Mouse (Mus musculus) embryonic facial prominence, embryonic 11.5 days (tissue): Measurements from ENCODE around the gene Cnnm1. TPM values are rescaled to one million over a fixed set of nuclear protein-coding genes. Genes with fewer than 3 reads are reported as not detected.

Source experiments
- ATAC-seq: fragments of 200-750 bp; cut with Nextera tagmentation; replicated peaks from 2 replicates; pipeline ENCODE4 v1.8.0; 2017; ENCODE audit warnings: low read depth; ENCODE audit not compliant: insufficient number of reproducible peaks, low FRiP score, low TSS enrichment
- DNase-seq: peaks from one replicate; pipeline ENCODE4 v3.0.0-alpha.2; 2015; ENCODE audit warnings: low spot score
- H3K27ac ChIP-seq: fragments of 300-500 bp; sonication (generic); replicated peaks from 2 replicates; pipeline ENCODE4 v1.5.1; 2014; ENCODE audit warnings: mild to moderate bottlenecking, low read depth, low read length, control low read depth
- H3K27me3 ChIP-seq: fragments of 300-500 bp; sonication (generic); 2 replicates; pipeline ENCODE4 v1.6.1; 2014; ENCODE audit warnings: mild to moderate bottlenecking, low read length, moderate library complexity, mixed read lengths; ENCODE audit not compliant: control insufficient read depth, insufficient read depth
- H3K36me3 ChIP-seq: fragments of 300-500 bp; sonication (generic); replicated peaks from 2 replicates; pipeline ENCODE4 v1.6.1; 2014; ENCODE audit warnings: low read depth, mild to moderate bottlenecking, low read length, moderate library complexity, mixed read lengths; ENCODE audit not compliant: control insufficient read depth, insufficient read depth
- H3K4me1 ChIP-seq: fragments of 300-500 bp; sonication (generic); 2 replicates; pipeline ENCODE4 v1.6.1; 2014; ENCODE audit warnings: low read length, mixed read lengths; ENCODE audit not compliant: control insufficient read depth, insufficient read depth
- H3K4me2 ChIP-seq: fragments of 300-500 bp; sonication (generic); 2 replicates; pipeline ENCODE4 v1.6.1; 2014; ENCODE audit warnings: low read depth, mild to moderate bottlenecking, control low read depth, low read length, moderate library complexity
- H3K4me3 ChIP-seq: fragments of 300-500 bp; sonication (generic); 2 replicates; pipeline ENCODE4 v1.5.1; 2014; ENCODE audit warnings: low read depth, low read length, control low read depth
- H3K9ac ChIP-seq: fragments of 300-500 bp; sonication (generic); replicated peaks from 2 replicates; pipeline ENCODE4 v1.6.1; 2014; ENCODE audit warnings: mild to moderate bottlenecking, control low read depth, low read length
- H3K9me3 ChIP-seq: fragments of 300-500 bp; sonication (generic); replicated peaks from 2 replicates; pipeline ENCODE4 v1.6.1; 2016; ENCODE audit warnings: mild to moderate bottlenecking, low read length, inconsistent platforms, mixed read lengths; ENCODE audit not compliant: control insufficient read depth
- WGBS: fragments of 180-500 bp; shearing (Covaris S2); extraction: QIAGEN DNeasy Blood & Tissue Kit; methylation state at CpG from one replicate; pipeline ENCODE4 v1.1.7; 2014; 5-methylcytosine and 5-hydroxymethylcytosine counted together
- polyA plus RNA-seq: library from polyadenylated mRNA; unstranded; fragments of >200 nt; fragmentation: Nextera tagmentation; extraction: Ambion mirVana; gene quantifications from 2 replicates; pipeline ENCODE4 v1.2.1, GENCODE M21; 2014

Gene Cnnm1
- polyA plus RNA-seq, 1 experiment from 2014 or later, result 0.48 TPM

DNA sequence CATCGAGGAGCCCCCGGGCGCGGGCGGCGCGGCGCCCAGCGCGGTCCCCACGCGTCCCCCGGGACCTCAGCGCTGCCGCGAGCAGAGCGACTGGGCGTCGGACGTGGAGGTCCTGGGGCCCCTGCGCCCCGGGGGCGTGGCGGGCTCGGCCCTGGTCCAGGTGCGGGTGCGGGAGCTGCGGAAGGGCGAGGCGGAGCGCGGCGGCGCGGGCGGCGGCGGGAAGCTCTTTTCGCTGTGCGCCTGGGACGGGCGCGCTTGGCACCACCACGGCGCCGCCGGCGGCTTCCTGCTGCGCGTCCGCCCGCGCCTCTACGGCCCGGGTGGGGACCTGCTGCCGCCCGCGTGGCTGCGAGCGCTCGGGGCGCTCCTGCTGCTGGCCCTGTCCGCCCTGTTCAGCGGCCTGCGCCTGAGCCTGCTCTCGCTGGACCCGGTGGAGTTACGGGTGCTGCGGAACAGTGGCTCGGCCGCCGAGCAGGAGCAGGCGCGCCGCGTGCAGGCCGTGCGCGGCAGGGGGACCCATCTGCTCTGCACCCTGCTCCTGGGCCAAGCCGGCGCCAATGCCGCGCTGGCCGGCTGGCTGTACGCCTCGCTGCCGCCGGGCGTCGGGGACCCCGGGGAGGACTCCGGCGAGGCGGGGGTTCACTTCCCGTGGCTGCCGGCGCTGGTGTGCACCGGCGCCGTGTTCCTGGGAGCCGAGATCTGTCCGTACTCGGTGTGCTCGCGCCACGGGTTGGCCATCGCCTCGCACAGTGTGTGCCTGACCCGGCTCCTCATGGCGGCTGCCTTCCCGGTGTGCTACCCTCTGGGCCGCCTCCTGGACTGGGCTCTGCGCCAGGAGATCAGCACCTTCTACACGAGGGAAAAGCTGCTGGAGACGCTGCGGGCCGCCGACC, 778 bp downstream of the Cnnm1 start:
- peaks cover 3% of the 10 kb centered on the region for H3K9me3 ChIP-seq
- no peaks in the 10 kb centered on the region for H3K36me3 ChIP-seq
- ATAC-seq, result peak; percentile 69
- DNase-seq, result peak; percentile 47
- H3K27ac ChIP-seq, result no peak overlapping the region
- peaks cover 2% of the 10 kb centered on the region; the same call in 1 of the 2 replicates for H3K4me1 ChIP-seq
- H3K4me2 ChIP-seq, result peak overlapping the region; percentile 100
- H3K9ac ChIP-seq, result peak overlapping the region; percentile 58
- H3K27me3 ChIP-seq, result peaks cover 31% of the 10 kb centered on the region
- peak overlapping the region; percentile 68 for H3K4me3 ChIP-seq
- under 1% methylated on average over 82 of the region's 118 CpGs for WGBS

DNA sequence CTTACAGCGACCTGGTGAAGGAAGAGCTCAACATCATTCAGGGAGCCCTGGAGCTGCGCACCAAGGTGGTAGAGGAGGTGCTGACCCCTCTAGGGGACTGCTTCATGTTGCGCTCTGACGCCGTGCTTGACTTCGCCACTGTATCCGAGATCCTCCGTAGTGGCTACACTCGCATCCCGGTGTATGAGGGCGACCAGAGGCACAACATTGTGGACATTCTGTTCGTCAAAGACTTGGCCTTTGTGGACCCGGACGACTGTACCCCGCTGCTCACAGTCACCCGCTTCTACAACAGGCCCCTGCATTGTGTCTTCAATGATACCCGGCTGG, 1.4 kb downstream of the Cnnm1 start:
- Histone ChIP-seq H3K27ac (no peak overlapping the region), H3K9me3 (peaks cover 3% of the 10 kb centered on the region), H3K27me3 (peaks cover 31% of the 10 kb centered on the region), H3K4me1 (peaks cover 2% of the 10 kb centered on the region; the same call in 1 of the 2 replicates), H3K9ac (peak overlapping the region; percentile 58; the same call in 1 of the 2 replicates), H3K4me2 (peak overlapping the region; percentile 100), H3K4me3 (peak overlapping the region; percentile 68), H3K36me3 (no peaks in the 10 kb centered on the region)
- WGBS, result 11% methylated on average over 17 of the region's 17 CpGs
- ATAC-seq, result no peak
- DNase-seq, result no peak

- 33% methylated on average over 6 of the region's 6 CpGs for WGBS
Observed at GRCm38 (mm10) chr19:43442269-43442668, 2.0 kb downstream of the Cnnm1 start.

DNA sequence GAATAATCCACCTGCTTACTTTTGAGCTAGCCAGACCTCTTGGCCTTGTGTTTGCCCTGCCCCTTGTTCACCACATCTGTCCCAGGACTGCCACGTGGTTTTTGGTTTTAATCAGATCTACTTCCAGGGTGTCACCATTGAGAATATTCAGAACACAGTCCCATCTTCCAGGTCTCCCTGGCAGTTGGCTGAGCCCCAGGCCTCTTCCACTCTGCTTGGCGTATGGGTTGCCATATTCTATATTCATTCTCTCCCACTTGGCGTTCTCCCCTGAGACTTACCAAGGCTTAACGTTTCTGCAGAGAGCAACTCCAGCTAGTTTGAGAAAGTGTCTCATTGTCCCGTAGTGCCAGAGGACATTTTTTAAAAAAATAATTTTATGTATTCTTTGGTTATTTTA, 2.7 kb downstream of the Cnnm1 start:
- H3K4me2 ChIP-seq, result no peak overlapping the region
- peaks cover 2% of the 10 kb centered on the region; the same call in 1 of the 2 replicates for H3K4me1 ChIP-seq
- H3K27me3 ChIP-seq, result peaks cover 31% of the 10 kb centered on the region
- no peak for DNase-seq
- H3K4me3 ChIP-seq, result no peak overlapping the region
- H3K9ac ChIP-seq, result no peak overlapping the region
- WGBS, result 87% methylated on average over 5 of the region's 5 CpGs
- H3K27ac ChIP-seq, result no peak overlapping the region
- no peaks in the 10 kb centered on the region for H3K36me3 ChIP-seq
- H3K9me3 ChIP-seq, result peaks cover 3% of the 10 kb centered on the region
- ATAC-seq, result no peak

More at GRCm38 (mm10) chr19:43442269-43442668, 2.0 kb downstream of the Cnnm1 start:
- no peaks in the 10 kb centered on the region for H3K36me3 ChIP-seq
- H3K9me3 ChIP-seq, result peaks cover 3% of the 10 kb centered on the region
- H3K4me1 ChIP-seq, result peaks cover 2% of the 10 kb centered on the region; the same call in 1 of the 2 replicates
- H3K27ac ChIP-seq, result no peak overlapping the region
- H3K9ac ChIP-seq, result no peak overlapping the region
- no peak overlapping the region for H3K4me2 ChIP-seq
- peaks cover 31% of the 10 kb centered on the region for H3K27me3 ChIP-seq
- DNase-seq (peak; percentile 68), ATAC-seq (no peak)
- H3K4me3 ChIP-seq, result no peak overlapping the region

DNA sequence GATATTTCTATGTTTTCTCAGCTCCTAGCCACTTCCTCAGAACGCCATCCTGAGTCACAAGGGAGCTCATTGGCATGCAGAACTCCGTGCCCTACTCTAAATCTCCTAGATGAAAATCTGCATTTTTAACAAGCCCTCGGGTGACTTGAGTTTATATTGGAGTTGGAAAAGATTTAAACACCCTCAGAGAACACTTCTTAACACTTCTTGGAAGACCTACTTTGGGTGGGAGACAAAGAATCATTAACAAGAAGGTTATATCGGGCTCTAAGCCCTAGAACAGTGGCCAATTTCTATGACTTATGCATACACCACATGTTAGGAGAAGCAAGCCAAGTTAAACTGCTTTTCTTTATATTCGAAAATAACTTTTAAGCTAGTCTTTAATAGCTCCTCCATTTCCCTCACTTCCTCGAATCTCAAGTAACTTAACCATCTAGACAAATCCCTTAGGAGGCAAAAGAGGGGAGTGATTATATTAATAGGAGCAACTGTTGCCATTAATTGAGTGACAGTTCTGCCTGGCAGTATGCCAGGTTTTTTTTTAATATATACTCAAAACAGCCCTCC, 4.5 kb downstream of the Cnnm1 start:
- no peak for ATAC-seq
- no peak overlapping the region for H3K9ac ChIP-seq
- H3K36me3 ChIP-seq, result no peaks in the 10 kb centered on the region
- DNase-seq, result no peak
- H3K4me3 ChIP-seq, result no peak overlapping the region
- H3K27ac ChIP-seq, result no peak overlapping the region
- WGBS, result 78% methylated on average over 6 of the region's 6 CpGs
- H3K4me2 ChIP-seq, result no peak overlapping the region
- peaks cover 3% of the 10 kb centered on the region for H3K9me3 ChIP-seq
- peaks cover 2% of the 10 kb centered on the region; the same call in 1 of the 2 replicates for H3K4me1 ChIP-seq
- peaks cover 31% of the 10 kb centered on the region for H3K27me3 ChIP-seq

GRCm38 (mm10) chr19:43451563-43451962, 11.3 kb downstream of the Cnnm1 start:
- ATAC-seq, result no peak
- DNase-seq, result no peak
- Histone ChIP-seq H3K4me1 (no peaks in the 10 kb centered on the region), H3K27me3 (no peaks in the 10 kb centered on the region), H3K4me3 (no peak overlapping the region), H3K27ac (no peak overlapping the region), H3K9ac (no peak overlapping the region), H3K9me3 (no peaks in the 10 kb centered on the region), H3K4me2 (no peak overlapping the region), H3K36me3 (no peaks in the 10 kb centered on the region)
- 89% methylated on average over 10 of the region's 10 CpGs for WGBS

DNA sequence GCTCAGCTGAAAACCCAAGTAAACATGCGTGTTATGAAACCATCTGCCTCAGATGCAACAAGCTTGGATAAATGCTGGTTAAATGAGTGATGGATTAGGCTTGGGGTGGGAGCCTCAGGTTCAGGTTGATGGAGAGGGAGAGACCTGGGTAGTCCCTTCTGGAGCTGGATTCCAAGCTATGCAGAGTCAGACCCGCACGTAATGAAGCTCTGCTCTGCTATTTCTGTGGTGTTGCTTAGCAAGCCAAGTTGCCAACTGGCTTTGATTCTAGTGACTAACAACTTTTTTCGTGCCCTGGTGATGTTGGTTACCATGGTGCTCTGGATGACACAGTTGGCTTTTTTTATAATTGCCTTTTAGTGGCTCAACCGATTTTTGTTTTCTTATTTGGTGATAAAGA, 11.9 kb downstream of the Cnnm1 start:
- no peak overlapping the region for H3K4me3 ChIP-seq
- no peaks in the 10 kb centered on the region for H3K27me3 ChIP-seq
- DNase-seq (no peak), ATAC-seq (no peak)
- H3K4me1 ChIP-seq, result no peaks in the 10 kb centered on the region
- no peaks in the 10 kb centered on the region for H3K36me3 ChIP-seq
- H3K9ac ChIP-seq, result no peak overlapping the region
- no peaks in the 10 kb centered on the region for H3K9me3 ChIP-seq
- H3K27ac ChIP-seq, result no peak overlapping the region
- no peak overlapping the region for H3K4me2 ChIP-seq
- WGBS, result 86% methylated on average over 5 of the region's 5 CpGs

DNA sequence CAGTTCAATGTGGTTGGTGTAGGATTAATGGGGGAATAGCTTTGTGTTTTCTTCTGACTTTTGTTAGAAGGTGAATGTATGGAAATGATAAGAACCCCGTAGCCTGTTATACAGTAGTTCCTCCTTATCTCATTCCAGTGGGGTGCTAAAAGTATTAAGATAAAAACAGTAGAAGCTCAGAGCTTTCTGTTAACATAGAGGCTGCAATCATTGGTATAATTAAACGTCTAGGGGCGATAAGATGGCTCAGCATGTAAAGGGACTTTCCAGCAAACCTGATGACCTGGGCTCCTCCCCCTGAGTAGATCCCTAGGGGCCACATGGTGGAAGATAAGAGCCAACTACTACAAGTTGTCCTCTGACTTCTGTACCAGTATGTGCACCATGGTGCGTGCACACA, 12.8 kb downstream of the Cnnm1 start:
- Histone ChIP-seq H3K9ac (no peak overlapping the region), H3K4me1 (no peaks in the 10 kb centered on the region), H3K4me2 (no peak overlapping the region), H3K36me3 (no peaks in the 10 kb centered on the region), H3K9me3 (no peaks in the 10 kb centered on the region), H3K4me3 (no peak overlapping the region), H3K27ac (no peak overlapping the region), H3K27me3 (no peaks in the 10 kb centered on the region)
- 81% methylated on average over 4 of the region's 4 CpGs for WGBS
- ATAC-seq (no peak), DNase-seq (no peak)
